Mouse (Mus musculus) embryo, embryonic 10 days (tissue): ENCODE results near the gene Utp14a.
A peak's percentile ranks its signal among the peaks of the same experiment; 100 is the strongest.
"Not testable (repeated sequence)": the region's sequence is repeated elsewhere in the genome, so short reads cannot be mapped to it uniquely, and the experiment has no call there.

ENCODE experiments used
- DNase-seq: peaks from one replicate; pipeline ENCODE4 v3.0.0-alpha.2; 2015; ENCODE audit warnings: low spot score

Utp14a gene

GRCm38 (mm10) chrX:48256468-48257007 is at the start of gene Utp14a:
Utp14a (plus strand) TSS chrX:48256862.
- DNase-seq: peak; percentile 88

- peak; percentile 47 for DNase-seq
Observed at GRCm38 (mm10) chrX:48207761-48208487, 48.7 kb upstream of the Utp14a start.

GRCm38 (mm10) chrX:48208519-48209185 is 48.0 kb upstream of the Utp14a start, which contains the start of gene Zdhhc9:
Zdhhc9 (minus strand) TSS chrX:48208878.
- DNase-seq: peak; percentile 90

GRCm38 (mm10) chrX:48209746-48210145 is 46.9 kb upstream of the Utp14a start:
- DNase-seq: not testable (repeated sequence)

- no peak for DNase-seq
Observed at GRCm38 (mm10) chrX:48219468-48219867, 37.2 kb upstream of the Utp14a start.

GRCm38 (mm10) chrX:48222706-48223105 is 34.0 kb upstream of the Utp14a start:
- no peak for DNase-seq

- DNase-seq: no peak
Observed at GRCm38 (mm10) chrX:48226225-48226624, 30.4 kb upstream of the Utp14a start.

GRCm38 (mm10) chrX:48234417-48234816 is 22.2 kb upstream of the Utp14a start:
- DNase-seq: no peak

GRCm38 (mm10) chrX:48255830-48256428 is 733 bp upstream of the Utp14a start:
- DNase-seq: peak; percentile 40

- DNase-seq: peak; percentile 6
Observed at GRCm38 (mm10) chrX:48257011-48257410, 349 bp downstream of the Utp14a start.

GRCm38 (mm10) chrX:48271671-48272070 is 15.0 kb downstream of the Utp14a start:
- DNase-seq: no peak

- DNase-seq: no peak
Observed at GRCm38 (mm10) chrX:48274634-48275033, 18.0 kb downstream of the Utp14a start.

- DNase-seq: peak; percentile 57
Observed at GRCm38 (mm10) chrX:48278103-48278502, 21.4 kb downstream of the Utp14a start.

- peak; percentile 83 for DNase-seq
Observed at GRCm38 (mm10) chrX:48284386-48285005, 27.8 kb downstream of the Utp14a start.

GRCm38 (mm10) chrX:48285006-48285650 is 28.5 kb downstream of the Utp14a start:
- DNase-seq: peak; percentile 77

GRCm38 (mm10) chrX:48285651-48286021 is 29.0 kb downstream of the Utp14a start:
- peak; percentile 68 for DNase-seq

GRCm38 (mm10) chrX:48286488-48286887 is 29.8 kb downstream of the Utp14a start:
- DNase-seq: peak; percentile 3

- DNase-seq: no peak
Observed at GRCm38 (mm10) chrX:48288008-48288407, 31.3 kb downstream of the Utp14a start.

GRCm38 (mm10) chrX:48291413-48291812 is 34.8 kb downstream of the Utp14a start:
- DNase-seq: no peak

GRCm38 (mm10) chrX:48305356-48305755 is 48.7 kb downstream of the Utp14a start:
- no peak for DNase-seq

- no peak for DNase-seq
Observed at GRCm38 (mm10) chrX:48310706-48311517, 54.2 kb downstream of the Utp14a start.
